Mouse (Mus musculus) fibroblast of lung, adult 2 months (primary cell): ENCODE measurements around the gene 1700025C18Rik.

Experiments
- DNase-seq: peaks from one replicate; pipeline ENCODE4 v3.0.0-alpha.2; 2011; ENCODE audit warnings: low read depth

1700025C18Rik gene

GRCm38 (mm10) chr2:165035058-165035431 is 55.5 kb downstream of the 1700025C18Rik start:
- DNase-seq, result no peak

DNA sequence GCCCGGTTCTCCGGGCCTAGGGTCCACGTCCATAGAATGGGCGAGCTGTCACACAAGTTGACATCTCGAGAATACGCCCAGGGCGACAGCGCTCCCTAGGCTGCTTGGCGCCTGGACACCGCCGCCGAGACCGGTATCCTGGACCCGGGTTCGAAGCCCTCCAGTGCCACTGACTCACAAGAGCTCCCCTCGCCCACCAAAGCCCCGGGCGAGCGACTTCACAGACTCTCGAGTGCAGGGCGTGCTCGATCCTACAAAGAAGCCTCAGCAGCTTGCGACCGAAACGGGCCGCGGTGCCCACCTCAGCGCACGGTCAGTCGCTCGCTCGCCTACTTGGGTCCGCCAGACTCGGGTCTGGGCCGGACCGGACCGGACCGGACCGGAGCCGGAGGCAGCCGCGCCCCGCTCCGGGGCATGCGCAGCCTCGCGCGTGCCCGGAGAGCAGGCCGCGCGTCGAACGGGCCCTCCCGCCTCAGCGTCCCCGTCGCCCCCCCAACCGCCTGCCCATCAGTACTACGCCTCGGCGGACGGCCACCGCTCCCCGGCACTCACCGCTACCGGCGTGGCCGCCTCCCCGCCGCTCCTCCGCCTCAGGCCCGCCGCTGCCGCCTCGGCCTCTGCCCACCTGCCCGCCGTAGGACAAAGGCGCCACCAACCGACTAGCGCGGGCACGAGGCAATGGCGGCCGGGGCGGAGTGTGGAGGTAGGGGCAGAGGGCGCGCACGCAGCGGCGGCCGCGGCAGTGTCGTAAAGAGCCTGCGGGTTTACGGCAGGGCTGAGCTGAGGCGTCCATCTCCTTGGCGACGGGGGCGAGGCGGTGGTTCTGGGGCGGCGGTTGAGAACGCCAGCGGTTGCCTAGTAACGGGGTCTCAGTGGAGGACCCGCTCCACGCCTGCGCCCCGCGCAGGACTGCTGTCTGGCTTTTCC is 56.2 kb downstream of the 1700025C18Rik start, which contains the start of gene Ncoa5:
Gene Ncoa5, minus strand, starts transcription at position 737 of the 927 bp plus-strand sequence.
- peak; percentile 81 for DNase-seq

DNA sequence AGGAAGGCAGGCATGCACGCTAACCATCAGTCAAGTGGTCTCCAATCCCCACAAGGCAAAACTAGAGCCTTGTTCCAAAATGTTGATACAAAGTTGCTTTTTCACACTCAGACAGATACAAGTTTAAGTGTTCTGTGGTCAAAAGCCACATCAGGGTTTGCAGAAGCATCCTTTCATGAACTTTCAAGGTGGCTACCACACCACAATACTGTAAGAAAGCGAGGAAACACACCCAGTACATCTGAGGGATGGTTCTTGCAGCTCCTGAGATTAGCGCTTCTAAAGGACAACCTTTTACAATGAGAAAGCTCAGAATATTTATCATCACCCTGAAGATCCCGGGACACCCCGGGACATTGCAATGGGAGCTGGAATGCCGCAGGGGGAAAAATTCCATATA is 57.2 kb downstream of the 1700025C18Rik start:
- DNase-seq, result no peak

GRCm38 (mm10) chr2:165032533-165032932 is 58.0 kb downstream of the 1700025C18Rik start:
- DNase-seq, result no peak
